Mouse (Mus musculus): ENCODE data around the gene Urb1. TPM values are rescaled to one million over a fixed set of nuclear protein-coding genes. Genes with fewer than 3 reads are reported as not detected.

The Urb1 gene
- total and polyA plus RNA-seq, 3 experiments = 21.1 to 34.5 (median 29.4) TPM

DNA sequence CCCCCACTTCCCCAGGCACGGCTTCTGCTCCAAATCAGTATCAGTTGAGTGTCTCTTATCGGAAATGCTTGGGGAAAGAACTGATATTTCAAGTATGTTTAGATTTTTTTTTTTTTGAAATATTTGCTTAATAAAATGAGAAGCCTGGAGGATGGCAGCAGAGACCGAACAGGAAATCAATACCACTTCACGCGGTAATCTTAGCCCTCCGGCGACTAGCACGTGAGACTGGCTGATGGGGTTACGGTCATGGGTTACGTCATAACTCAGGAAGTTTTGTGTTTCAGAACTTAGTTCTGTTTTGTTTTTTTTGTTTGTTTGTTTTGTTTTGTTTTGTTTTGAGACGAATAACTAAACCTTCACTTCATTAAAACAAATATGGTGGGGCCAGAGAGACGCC, 99.9 kb downstream of the Urb1 start:
- DNase-seq (ENCODE audit: extremely low read depth) = no peak
- in situ Hi-C loops (cut with MboI; ENCODE audit: low pct_ligation_motif_present, low pct_unique_long_range_greater_than_20kb, low sequenced_read_pairs) (loop anchor here (25.0 kb wide), 1 partner anchor 323 kb away; the partner anchor contains the start of gene Hunk), dilution Hi-C loops (cut with MboI; ENCODE audit: extremely low pct_ligation_motif_present, extremely low pct_unique_long_range_greater_than_20kb, low sequenced_read_pairs) (no loop called here)
- no peaks in the 10 kb centered on the region for H3K36me3 ChIP-seq (replicated peaks in 1 of 2; ENCODE audit: control insufficient read depth in 1 of 2, insufficient read depth in 1 of 2, low read length in 1 of 2)
- no peak overlapping the region for H3K27ac ChIP-seq (ENCODE audit: insufficient read depth, low read depth)
- TF ChIP-seq NELFE (IDR thresholded peaks at IDR 0.05; ENCODE audit: low read depth, low read length) (no peak), BHLHE40 (IDR thresholded peaks at IDR 0.05; ENCODE audit: low read depth, low read length) (peak; percentile 55)
- H3K9ac ChIP-seq (ENCODE audit: insufficient read depth, low read depth) = no peak overlapping the region
- peaks cover 5% of the 10 kb centered on the region for H3K9me3 ChIP-seq (replicated peaks; ENCODE audit: low read length)
- H3K4me2 ChIP-seq (ENCODE audit: insufficient read depth, low read depth, poor library complexity, severe bottlenecking) = no peak overlapping the region; the same call in 1 of the 2 replicates
- H3K27me3 ChIP-seq (replicated peaks) = peaks cover 60% of the 10 kb centered on the region
- no peaks in the 10 kb centered on the region for H3K79me2 ChIP-seq (replicated peaks; ENCODE audit: control insufficient read depth, extremely low read depth, insufficient read depth, poor library complexity, severe bottlenecking)
- no peak overlapping the region for H3K4me3 ChIP-seq (replicated peaks in 1 of 3; ENCODE audit: low read depth in 2 of 3, low read length in 2 of 3, poor library complexity in 1 of 3)
- peaks cover 7 to 17% of the 10 kb centered on the region in 2 experiments; a peak in 3 of 4 replicates for H3K4me1 ChIP-seq (ENCODE audit: control insufficient read depth in 1 of 2, insufficient read depth in 2 of 2)

- dilution Hi-C loops (cut with MboI; ENCODE audit: extremely low pct_ligation_motif_present, extremely low pct_unique_long_range_greater_than_20kb, low sequenced_read_pairs) (no loop called here), in situ Hi-C loops (cut with MboI; ENCODE audit: low pct_ligation_motif_present, low pct_unique_long_range_greater_than_20kb, low sequenced_read_pairs) (loop anchor here (25.0 kb wide), 1 partner anchor 322 kb away; the partner anchor contains the start of gene Hunk)
- no peak overlapping the region for H3K4me3 ChIP-seq (replicated peaks in 1 of 3; ENCODE audit: low read depth in 2 of 3, low read length in 2 of 3, poor library complexity in 1 of 3)
Observed at GRCm38 (mm10) chr16:90709711-90710289, 100.4 kb downstream of the Urb1 start.

DNA sequence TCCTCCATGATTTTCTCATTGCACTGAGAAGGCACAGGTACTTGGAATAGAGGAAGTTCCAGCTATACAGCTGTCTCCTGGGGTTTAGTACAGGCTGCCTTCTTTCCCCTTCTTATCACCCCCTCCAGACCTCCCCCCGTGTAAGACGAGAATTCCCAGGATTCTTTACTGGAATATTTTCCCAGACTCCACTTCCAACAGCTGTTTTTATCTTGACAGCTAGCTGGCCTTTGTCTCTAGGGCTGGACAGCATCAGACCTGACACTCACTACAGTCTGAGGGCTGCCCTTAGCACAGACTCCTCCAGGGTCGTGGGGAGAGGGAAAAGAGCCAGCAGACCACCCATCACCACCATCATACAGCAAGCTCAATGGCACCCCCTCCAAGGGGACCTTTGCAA, 103.9 kb downstream of the Urb1 start:
- no peak overlapping the region for H3K27ac ChIP-seq (ENCODE audit: insufficient read depth, low read depth)
- H3K9ac ChIP-seq (ENCODE audit: insufficient read depth, low read depth) = no peak overlapping the region
- H3K9me3 ChIP-seq (replicated peaks; ENCODE audit: low read length) = peaks cover 10% of the 10 kb centered on the region
- H3K4me1 ChIP-seq (ENCODE audit: control insufficient read depth in 1 of 2, insufficient read depth in 2 of 2) = peaks cover 0 to 2% of the 10 kb centered on the region in 2 experiments; a peak in 1 of 4 replicates
- dilution Hi-C loops (cut with MboI; ENCODE audit: extremely low pct_ligation_motif_present, extremely low pct_unique_long_range_greater_than_20kb, low sequenced_read_pairs) = no loop called here
- H3K27me3 ChIP-seq (replicated peaks) = peaks cover 73% of the 10 kb centered on the region
- H3K4me3 ChIP-seq (replicated peaks in 1 of 3; ENCODE audit: low read depth in 2 of 3, low read length in 2 of 3, poor library complexity in 1 of 3) = no peak overlapping the region
- TF ChIP-seq BHLHE40 (IDR thresholded peaks at IDR 0.05; ENCODE audit: low read depth, low read length) = no peak
- no peak for TF ChIP-seq SIN3A (IDR thresholded peaks at IDR 0.05; ENCODE audit: low read length)
- TF ChIP-seq TBP (conservative IDR thresholded peaks at IDR 0.05; ENCODE audit: low read depth, low read length) = no peak
- TF ChIP-seq JUN (IDR thresholded peaks at IDR 0.05; ENCODE audit: insufficient read depth, low read depth, low read length) = no peak
- no peak for TF ChIP-seq ELF1 (IDR thresholded peaks at IDR 0.05; ENCODE audit: low read depth, low read length)
- TF ChIP-seq MAX (IDR thresholded peaks at IDR 0.05; ENCODE audit: low read length) = no peak
- no peak for TF ChIP-seq ZKSCAN1 (IDR thresholded peaks at IDR 0.05; ENCODE audit: borderline replicate concordance, low read depth, low read length)
- TF ChIP-seq TCF12 (IDR thresholded peaks at IDR 0.05; ENCODE audit: low read depth, low read length) = no peak
- no peak for TF ChIP-seq CHD1 (IDR thresholded peaks at IDR 0.05; ENCODE audit: low read depth, low read length)
- no peak for TF ChIP-seq MEF2A (IDR thresholded peaks at IDR 0.05; ENCODE audit: borderline replicate concordance, low read depth, low read length)
- TF ChIP-seq CHD2 (IDR thresholded peaks at IDR 0.05; ENCODE audit: low read length) = no peak
- no peak for DNase-seq (ENCODE audit: extremely low read depth)
- no peaks in the 10 kb centered on the region for H3K79me2 ChIP-seq (replicated peaks; ENCODE audit: control insufficient read depth, extremely low read depth, insufficient read depth, poor library complexity, severe bottlenecking)
- H3K4me2 ChIP-seq (ENCODE audit: insufficient read depth, low read depth, poor library complexity, severe bottlenecking) = no peak overlapping the region
- in situ Hi-C loops (cut with MboI; ENCODE audit: low pct_ligation_motif_present, low pct_unique_long_range_greater_than_20kb, low sequenced_read_pairs) = loop anchor here (25.0 kb wide), 1 partner anchor 319 kb away; the partner anchor contains the start of gene Hunk
- H3K36me3 ChIP-seq (replicated peaks in 1 of 2; ENCODE audit: control insufficient read depth in 1 of 2, insufficient read depth in 1 of 2, low read length in 1 of 2) = no peaks in the 10 kb centered on the region

More at GRCm38 (mm10) chr16:90709711-90710289, 100.4 kb downstream of the Urb1 start:
- Histone ChIP-seq H3K79me2 (replicated peaks; ENCODE audit: control insufficient read depth, extremely low read depth, insufficient read depth, poor library complexity, severe bottlenecking) (no peaks in the 10 kb centered on the region), H3K9me3 (replicated peaks; ENCODE audit: low read length) (peaks cover 5% of the 10 kb centered on the region), H3K27ac (ENCODE audit: insufficient read depth, low read depth) (no peak overlapping the region), H3K9ac (ENCODE audit: insufficient read depth, low read depth) (no peak overlapping the region), H3K36me3 (replicated peaks in 1 of 2; ENCODE audit: control insufficient read depth in 1 of 2, insufficient read depth in 1 of 2, low read length in 1 of 2) (no peaks in the 10 kb centered on the region), H3K4me1 (ENCODE audit: control insufficient read depth in 1 of 2, insufficient read depth in 2 of 2) (peaks cover 7 to 17% of the 10 kb centered on the region in 2 experiments; a peak in 3 of 4 replicates), H3K27me3 (replicated peaks) (peaks cover 63% of the 10 kb centered on the region), H3K4me2 (ENCODE audit: insufficient read depth, low read depth, poor library complexity, severe bottlenecking) (no peak overlapping the region)
- no peak for DNase-seq (ENCODE audit: extremely low read depth)
- peak; percentile 23; the same call in 1 of the 2 replicates for TF ChIP-seq BHLHE40 (IDR thresholded peaks at IDR 0.05; ENCODE audit: low read depth, low read length)
- no peak for TF ChIP-seq TCF12 (IDR thresholded peaks at IDR 0.05; ENCODE audit: low read depth, low read length)

Data from CH12.LX (cell line).